Mouse (Mus musculus): Measurements from ENCODE around the gene Adamts7.
A peak's percentile ranks its signal among the peaks of the same experiment; 100 is the strongest.

The Adamts7 gene

DNA sequence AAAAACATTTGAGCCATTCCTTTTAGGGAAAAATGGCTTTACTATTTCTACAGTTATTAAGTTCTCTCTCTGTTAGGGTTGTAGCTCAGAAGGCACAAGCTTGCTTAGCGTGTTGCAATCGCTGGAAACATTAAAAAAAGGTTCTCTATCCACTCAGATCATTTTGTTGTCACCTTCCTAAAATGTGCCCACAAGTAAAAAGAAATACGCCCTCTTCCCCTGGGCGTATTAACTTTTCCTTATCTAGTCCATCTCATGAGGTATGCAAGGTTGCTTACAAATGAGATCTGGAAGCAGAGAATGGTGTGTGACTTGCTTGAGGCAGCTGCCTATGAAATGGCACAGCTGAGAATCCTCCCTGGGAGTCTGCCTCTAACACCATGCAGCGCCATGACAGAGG lies 73.9 kb downstream of the Adamts7 start:
- no peak for DNase-seq

DNA sequence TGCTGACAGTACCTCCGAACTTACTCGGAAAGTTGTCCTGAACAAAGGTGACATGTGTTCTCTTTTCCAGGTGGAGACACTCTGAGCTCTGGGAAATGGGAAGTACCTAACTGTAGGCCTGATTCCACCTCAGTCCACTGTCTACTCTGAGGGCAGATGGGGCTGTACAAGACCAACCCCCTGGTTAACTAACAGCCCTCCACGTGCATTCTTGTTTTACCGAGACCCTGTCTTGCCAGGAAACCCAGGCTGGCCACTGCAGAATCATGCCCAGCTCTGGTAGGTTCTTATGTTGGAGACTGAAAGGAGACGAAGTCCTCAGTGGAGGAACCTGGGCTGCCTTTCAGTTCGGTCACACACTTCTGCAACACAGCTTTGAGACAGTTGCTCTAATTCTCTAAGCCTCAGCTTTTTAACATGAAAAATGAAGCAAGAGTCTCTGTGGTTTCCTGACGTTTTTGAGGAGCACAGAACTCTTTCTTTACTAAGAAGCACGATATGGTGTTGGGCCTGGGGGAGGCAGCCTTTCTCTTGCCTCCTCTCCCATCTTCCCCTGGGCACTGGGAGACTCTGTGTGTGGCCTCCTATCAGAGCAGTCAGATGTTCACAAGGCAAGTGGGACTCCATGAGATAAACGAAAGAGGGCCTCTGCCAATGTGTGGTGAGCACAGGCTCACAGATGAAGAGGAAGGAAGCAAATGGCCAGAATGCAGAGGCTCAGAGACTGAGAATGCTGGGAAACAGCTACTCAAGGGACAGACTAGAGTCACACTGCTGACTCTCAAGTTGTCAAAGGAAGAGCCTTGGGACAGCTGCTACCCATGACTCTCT lies 74.6 kb downstream of the Adamts7 start:
- DNase-seq = no peak

DNA sequence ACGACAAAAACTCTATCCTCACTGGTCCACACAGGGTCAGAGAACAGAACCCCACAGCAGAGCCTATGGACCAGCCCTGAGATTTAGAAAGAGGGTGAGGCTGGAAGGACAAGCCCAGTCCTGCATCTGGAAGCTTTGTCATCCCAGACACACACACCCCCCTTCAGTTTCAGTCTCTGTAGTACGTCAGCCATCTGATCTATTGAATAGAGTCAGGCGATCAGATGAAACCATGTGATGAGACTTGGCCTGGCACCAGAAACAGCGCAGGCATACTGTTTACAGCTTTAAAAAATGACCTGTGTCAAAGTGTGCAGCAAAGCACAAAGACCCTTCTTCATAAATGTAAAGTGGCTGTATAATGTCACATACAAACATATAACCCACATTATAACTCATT lies 77.7 kb downstream of the Adamts7 start:
- no peak for DNase-seq

DNA sequence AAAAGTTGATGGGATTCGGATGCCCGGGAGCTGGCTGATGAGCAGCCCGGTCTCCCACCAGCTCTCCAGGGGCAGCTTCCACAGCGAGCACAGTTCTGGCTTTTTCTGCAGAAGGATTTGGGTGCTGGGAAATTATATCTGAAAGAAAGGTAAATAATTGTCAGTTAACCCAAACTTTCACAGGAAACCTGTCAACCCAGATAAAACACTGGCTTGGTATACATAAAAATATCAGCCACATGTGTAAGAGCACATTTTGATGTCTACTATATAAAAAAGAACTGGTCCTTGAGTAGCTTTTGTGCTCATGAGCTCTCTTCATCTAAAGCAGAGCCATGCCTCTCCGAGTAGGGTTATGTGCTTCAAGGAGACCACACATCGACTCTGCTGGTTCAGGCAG lies 78.2 kb downstream of the Adamts7 start:
- DNase-seq = no peak

DNA sequence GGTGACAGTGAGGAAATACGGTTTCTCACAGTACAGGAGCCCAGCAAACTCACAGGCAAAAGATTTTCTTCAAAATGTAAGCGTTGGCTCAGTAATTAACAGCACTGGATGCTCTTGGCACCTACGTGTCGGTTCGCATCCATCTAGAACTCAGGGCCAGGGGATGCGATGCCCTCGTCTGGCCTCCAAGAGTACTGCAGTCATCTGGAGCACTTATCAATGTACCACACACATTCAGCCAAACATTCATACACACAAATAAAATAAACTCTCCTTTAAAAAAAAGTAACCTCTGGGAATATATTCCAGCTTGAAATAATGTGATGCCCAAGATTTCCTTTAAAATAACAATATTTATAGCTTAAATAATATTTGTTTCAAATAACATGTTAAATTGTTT lies 78.7 kb downstream of the Adamts7 start:
- DNase-seq = no peak

DNA sequence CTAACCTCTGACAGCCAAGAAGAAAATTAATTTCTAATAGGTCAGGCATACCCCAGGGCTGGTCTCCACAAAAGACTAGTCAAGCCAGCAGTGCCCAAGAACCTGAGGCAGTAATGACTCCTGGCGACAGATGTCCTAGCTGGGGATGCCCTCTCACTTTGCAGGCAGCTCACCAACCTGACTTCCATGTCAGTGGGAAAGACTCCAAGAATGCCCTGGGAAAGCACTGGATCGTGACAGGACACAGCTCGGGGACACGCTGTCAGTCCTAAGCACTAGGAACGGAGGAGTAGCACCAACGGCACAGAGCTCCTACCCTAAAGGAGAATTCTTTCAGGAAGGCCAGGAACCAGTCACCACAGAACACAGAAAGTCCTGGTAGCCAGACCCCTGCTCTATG lies 79.4 kb downstream of the Adamts7 start:
- DNase-seq = peak; percentile 18

DNA sequence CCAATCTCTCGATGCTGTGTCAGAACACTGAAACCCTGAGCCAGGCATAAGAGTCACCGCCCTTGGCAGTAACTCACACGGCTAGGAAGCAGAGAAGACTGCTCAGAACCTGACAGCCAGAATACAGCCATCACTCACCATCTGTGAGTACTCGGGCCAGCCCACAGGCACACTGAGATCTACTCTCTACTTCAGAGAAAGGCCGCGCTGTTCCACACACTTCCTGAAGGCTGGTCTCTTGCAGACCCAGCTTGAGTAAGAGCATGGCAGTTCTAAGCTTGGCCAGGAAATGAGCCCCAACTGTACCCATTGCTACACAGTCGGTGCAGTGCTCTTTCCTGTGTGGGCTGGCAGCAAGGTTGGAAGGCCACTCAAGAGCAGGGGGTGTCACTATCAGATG lies 80.0 kb downstream of the Adamts7 start:
- no peak for DNase-seq

DNA sequence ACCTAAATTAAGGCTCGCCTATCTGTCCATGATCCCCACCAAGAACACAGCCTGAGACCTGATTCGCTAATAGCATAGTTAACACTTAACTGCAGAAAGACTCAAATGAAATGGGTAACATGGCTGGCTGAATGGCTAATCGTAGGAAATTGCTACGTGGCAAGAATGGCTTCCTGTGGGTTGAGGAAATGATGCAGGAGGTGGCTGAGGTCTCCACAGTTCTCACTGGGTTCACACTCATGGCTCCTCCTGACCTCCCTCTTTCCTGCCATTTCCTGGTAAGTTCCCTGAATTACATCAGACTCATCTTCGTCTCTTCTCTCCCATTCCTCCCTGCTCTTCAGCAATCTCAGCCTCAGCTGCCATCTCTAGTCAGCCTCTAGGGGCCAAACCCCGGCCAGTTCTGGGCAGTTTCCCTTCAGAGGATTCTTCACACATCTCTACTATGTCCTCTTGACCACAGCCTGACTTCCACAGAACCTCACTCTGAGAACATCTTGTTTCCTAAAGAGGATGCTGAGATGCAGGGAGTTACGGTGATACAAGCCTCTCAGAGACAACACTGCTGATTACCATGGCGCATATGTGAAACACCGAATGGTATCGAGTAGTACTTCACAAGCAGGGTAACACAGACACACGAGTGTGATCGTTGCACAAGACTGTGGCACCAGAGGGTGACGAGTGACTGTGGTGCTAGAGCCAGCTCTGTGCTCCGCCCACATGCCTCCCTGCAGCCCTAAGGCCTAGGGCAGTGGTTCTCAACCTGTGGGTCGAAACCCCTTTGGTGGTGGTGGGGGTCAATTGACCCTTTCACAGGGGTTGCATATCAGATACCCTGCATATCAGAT lies 81.7 kb downstream of the Adamts7 start:
- DNase-seq = no peak

DNA sequence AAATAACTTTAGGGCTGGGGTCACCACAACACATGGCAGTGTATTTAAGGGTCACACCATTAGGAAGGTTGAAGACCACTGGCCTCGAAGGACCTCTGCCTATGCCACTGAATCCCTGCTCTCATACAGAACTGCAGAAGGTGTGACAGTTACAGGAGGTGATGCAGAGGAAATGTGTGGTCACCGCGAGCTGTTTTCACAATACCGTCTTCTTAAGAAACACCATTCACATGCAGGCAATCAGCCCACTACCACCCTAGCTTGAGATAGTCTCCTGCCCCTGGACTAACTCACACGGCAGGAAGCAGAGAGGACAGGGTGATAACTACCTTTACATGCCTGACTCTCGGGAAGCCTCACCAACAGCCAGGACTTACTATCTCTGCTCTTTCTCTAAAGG lies 82.3 kb downstream of the Adamts7 start:
- no peak for DNase-seq

DNA sequence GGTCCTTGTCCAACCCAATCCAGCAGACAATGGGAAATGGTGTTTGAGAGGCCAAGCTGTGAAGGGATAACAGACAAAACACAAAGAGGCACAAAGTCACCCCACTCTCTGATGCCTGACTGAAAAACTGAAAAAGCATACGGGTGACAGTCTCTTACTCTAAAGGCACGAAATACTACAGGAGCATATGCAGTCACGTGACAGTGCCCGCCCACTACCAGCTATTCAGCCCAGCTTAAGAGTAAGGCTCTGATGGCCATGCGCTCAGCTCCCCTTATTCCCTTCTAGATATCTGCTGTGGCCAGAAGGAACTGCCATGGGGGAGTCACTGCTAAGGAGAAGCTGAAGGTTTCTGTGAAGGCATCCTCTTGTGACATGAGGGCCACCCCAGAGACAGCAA lies 82.9 kb downstream of the Adamts7 start:
- DNase-seq = no peak

DNA sequence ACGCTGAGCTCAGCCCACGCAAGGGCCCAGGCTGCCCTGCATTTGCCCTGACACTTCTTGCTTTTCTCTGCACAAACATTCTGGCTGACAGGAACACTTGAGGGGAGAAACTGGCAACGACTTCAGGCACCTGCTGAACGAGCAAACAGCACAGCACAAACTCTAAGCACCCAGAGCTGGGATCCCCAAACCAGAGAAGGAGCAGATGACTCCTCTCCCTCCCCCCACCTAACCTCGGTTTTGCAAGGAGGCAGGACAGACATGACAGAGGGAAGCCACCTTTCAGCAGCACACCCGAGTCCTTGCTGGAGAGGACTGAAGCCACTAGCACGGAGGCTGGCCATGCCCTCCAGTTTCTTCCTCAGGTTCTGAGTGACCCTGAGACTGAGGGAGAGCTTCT lies 84.4 kb downstream of the Adamts7 start:
- no peak for DNase-seq

DNA sequence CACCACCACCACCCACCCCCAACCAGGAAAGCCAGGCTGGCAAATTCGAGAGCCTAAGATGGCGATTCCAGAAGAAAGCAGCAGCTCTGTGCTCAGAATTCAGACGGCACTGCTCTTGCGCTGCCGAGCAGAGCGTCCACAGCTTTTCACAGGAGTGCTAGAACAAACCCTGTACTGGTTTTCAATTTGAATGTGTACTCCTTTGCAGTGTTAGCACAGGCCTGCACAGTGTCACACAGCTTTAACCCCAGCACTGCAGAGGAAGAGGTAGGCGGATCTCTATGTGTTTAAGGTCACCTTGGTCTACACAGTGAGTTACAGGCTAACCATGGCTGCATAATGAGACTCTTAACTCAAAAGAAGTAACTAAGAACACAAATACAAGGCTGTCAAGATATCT lies 85.5 kb downstream of the Adamts7 start:
- DNase-seq = no peak

DNA sequence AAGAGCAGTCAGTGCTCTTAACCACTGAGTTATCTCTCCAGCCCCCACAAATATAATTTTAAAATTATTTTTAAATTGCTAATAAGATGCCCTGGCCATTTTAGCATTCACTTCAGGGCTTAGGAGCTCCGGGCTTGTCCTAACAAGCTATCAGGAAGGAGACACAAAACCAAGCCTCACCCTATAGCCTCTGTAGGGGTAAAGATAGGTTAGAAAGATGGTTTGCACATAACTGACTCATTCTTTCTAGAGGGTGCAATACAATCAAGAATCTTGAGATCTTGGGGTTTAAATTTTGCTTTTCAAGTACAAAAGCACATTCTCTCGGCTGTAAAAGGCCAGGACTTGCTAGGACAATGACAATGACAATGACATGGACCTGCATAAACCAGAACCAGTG lies 86.2 kb downstream of the Adamts7 start:
- DNase-seq = no peak

DNA sequence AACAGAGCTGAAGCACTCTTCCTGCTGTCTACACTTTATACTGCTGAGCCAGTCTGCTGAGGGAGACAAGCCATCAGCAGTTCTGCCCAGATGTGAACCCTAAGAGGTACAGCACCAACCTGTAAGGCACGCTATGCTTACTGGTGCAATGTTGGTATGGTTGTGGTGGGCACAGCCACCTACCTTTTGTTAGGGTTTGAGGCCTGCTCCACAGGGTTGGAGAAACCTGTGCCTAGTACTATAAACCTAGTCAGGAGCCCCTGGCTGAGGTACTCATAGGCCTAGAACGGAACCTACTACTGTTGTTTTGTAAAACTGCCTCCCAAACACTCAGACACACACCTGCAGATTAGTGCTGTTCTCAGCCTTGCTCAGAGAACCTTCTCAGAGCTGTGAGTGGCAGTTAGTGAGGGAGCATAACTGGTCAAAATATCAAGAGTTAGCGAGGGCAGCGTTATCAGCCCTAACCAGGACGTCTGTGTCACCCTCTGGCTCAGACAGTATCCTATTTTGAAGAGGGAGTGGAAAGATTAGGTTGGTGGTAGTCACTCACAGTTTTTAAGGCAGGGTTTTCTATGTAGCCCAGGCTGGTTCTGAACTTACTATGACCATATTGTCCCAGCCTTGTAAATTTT lies 87.4 kb downstream of the Adamts7 start:
- no peak for DNase-seq

DNA sequence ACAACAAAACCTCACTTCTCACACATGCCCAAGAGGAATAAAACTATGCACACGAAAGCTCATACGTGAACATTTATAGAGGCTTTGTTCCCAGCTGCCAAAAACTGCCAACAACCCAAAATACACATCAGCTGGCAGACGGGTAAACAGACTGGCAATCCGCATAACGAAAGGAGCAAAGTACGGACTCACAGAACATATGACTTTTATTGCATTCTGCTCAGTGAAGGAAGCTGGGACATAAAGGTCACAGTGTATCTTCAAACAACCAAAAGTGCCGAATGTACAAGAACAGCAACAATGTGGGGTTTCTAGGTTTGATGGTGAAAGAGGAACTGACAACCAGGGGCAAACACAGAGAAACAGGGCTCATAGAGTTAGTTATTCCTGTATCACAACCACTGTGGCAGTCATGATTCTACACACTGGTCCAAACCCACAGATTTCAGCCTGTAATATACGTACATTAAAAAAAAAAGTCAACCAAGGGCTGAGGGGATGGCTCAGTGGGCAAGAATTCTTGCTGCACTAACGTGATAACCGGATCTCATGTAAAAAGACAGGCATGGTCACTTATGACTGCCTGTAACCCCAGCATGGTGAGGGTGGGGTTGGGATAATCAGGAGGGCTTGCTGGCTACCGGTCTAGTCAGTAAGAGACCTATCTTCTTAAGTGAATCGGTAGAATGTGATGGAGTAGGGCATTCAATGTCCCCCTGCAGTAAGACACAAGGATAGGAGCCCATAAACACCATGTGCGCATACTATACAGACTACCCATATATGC lies 88.3 kb downstream of the Adamts7 start:
- DNase-seq = no peak

DNA sequence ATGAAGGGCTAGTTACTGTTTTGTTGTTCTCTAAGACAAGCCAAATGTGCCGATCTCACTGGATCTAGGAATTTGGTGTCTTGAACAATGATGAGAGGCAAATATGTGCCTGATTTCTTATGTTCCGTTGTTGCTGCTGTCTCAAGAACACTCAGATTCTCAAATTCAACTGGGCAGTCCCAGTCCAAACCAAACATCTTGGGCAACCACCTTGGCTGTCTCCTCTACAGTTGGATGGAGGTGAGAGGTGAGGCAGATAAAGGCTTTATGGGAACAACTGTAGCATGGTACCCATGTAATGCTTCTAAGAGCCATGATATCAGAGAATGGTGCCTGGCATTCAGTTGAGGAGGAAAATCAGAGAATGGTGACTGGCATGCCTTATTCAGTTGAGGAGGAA lies 90.3 kb downstream of the Adamts7 start:
- DNase-seq = no peak

DNA sequence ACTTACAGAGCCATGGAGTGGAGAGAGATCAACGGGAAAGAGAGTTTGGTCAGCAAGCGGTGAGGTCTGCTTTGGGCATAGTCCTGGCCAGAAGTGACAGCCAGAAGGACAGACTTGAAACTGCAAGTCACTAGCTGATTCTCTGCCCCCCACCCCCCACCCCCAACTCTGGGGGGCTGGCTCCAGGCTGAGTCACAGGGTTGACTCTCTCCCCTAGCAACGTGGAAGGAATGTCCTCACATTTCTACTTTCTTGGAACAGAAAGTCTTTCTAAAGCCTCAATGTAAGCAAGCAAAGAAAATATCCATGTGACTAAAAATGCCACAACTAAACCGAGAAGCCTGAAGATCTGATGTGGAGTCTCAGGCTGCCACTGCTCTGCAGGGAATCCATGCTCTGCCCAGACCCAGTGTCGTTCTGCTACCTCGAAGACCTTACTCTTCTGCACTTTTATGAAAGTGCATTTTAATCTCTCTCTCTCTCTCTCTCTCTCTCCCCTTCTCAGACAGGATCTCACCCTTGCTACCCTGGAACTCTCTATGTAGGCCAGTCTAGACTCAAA lies 93.1 kb downstream of the Adamts7 start:
- no peak for DNase-seq

DNA sequence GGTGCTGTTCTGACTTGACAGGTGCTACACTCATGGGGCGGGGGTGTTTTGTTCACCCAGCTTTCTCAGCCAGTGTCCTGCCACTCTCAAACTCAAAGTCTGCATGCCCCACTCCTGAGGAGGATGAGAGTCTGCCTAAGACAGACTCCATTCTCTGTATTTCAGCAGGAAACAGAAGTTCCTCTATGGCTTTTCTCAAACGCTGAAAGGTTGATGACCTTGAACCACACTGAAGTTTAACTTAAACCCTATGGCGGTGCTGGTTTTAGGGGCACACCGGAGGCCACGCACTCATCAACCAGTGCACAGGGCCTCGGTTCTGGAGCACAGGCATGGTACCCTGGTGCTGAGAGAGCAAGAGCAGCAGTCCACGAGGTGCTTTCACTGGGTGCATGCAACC lies 94.4 kb downstream of the Adamts7 start:
- no peak for DNase-seq

Data from cerebellum, adult 11 months (tissue).